ENCODE assay signal across 9 mouse cellular contexts in genomic region chr16:11579676-11580098, GRCm38 (mm10).
DNase-seq lines count a peak whose midpoint lies in the region; ATAC-seq and TF ChIP-seq lines count a peak whose summit lies in the region.
"Had no signal": no experiment of that assay in that cellular context is flagged by ENCODE, and none has a peak within 500 bp of the region (broad histone marks: within the 10 kb centered on the region; RNA-seq: fewer than 3 reads in every experiment).

No protein-coding gene starts in this region.

- intact Hi-C loops in heart, adult 2 months (cut with DNase I) = loop anchor here (2.0 to 5.0 kb wide), 2 partner anchors 23 to 52 kb away; no protein-coding TSS in a partner anchor
- intact Hi-C loops in left cerebral cortex, postnatal 4 days (cut with DNase I) = no loop called here

- WGBS in heart, adult 2 months = 14% methylated on average over 4 of the region's 4 CpGs
- 44% methylated on average over 4 of the region's 4 CpGs for whole genome bisulfite sequencing in intestine, postnatal 0 days
- WGBS in neural tube, embryonic 11.5 days = 67% methylated on average over 4 of the region's 4 CpGs

- H3K4me1 ChIP-seq in heart, adult 2 months (ENCODE audit: control insufficient read depth, insufficient read depth, low read length) = peaks cover 2% of the 10 kb centered on the region; the same call in 1 of the 2 replicates
- no peaks in the 10 kb centered on the region for H3K4me1 ChIP-seq in intestine, postnatal 0 days (replicated peaks; ENCODE audit: control insufficient read depth, insufficient read depth, low read length)
- H3K4me1 ChIP-seq in neural tube, embryonic 11.5 days (ENCODE audit: control insufficient read depth, insufficient read depth, low read length) = no peaks in the 10 kb centered on the region
- H3K4me1 ChIP-seq: embryonic facial prominence, embryonic 15.5 days had no signal

- H3K79me2 ChIP-seq in heart, adult 2 months (replicated peaks; ENCODE audit: control insufficient read depth, insufficient read depth, low read length) = no peaks in the 10 kb centered on the region

- H3K4me2 ChIP-seq in intestine, postnatal 0 days (replicated peaks; ENCODE audit: low read depth) = no peak overlapping the region
- H3K4me2 ChIP-seq in neural tube, embryonic 11.5 days (ENCODE audit: low read depth) = no peak overlapping the region
- H3K4me2 ChIP-seq: embryonic facial prominence, embryonic 15.5 days had no signal

- peak; percentile 45; the same call in 1 of the 2 replicates for TF ChIP-seq EP300 in heart, adult 2 months (IDR thresholded peaks at IDR 0.05; ENCODE audit: insufficient read depth, low read depth, low read length)

- H3K27me3 ChIP-seq in heart, adult 2 months (ENCODE audit: control insufficient read depth, insufficient read depth, low read length) = no peaks in the 10 kb centered on the region
- H3K27me3 ChIP-seq in intestine, postnatal 0 days (replicated peaks; ENCODE audit: control insufficient read depth, insufficient read depth, low read length) = no peaks in the 10 kb centered on the region
- H3K27me3 ChIP-seq in neural tube, embryonic 11.5 days (ENCODE audit: control insufficient read depth, insufficient read depth, low read length) = no peaks in the 10 kb centered on the region
- H3K27me3 ChIP-seq: embryonic facial prominence, embryonic 15.5 days had no signal

- peak; percentile 71 for DNase-seq in 3T3-L1 (ENCODE audit: low read depth, low spot score)
- peak; percentile 19 for DNase-seq in Muller cell, postnatal 12 days (ENCODE audit: inconsistent ontology term)
- DNase-seq in cerebellum, postnatal 4 days (ENCODE audit: low spot score in 2 of 2) = peak; percentile 29 to 34
- peak; percentile 42 to 47 for DNase-seq in heart, adult 2 months
- DNase-seq in left cerebral cortex, postnatal 4 days = peak; percentile 55
- DNase-seq in neural tube, embryonic 11.5 days (ENCODE audit: low spot score) = peak; percentile 41

- H3K4me3 ChIP-seq in heart, adult 2 months = no peak overlapping the region
- no peak overlapping the region for H3K4me3 ChIP-seq in intestine, postnatal 0 days (ENCODE audit: low read depth, low read length)
- no peak overlapping the region for H3K4me3 ChIP-seq in neural tube, embryonic 11.5 days (ENCODE audit: low read depth, low read length)
- H3K4me3 ChIP-seq: embryonic facial prominence, embryonic 15.5 days had no signal

- no peaks in the 10 kb centered on the region for H3K36me3 ChIP-seq in heart, adult 2 months (ENCODE audit: control insufficient read depth, insufficient read depth, low read length)
- H3K36me3 ChIP-seq in intestine, postnatal 0 days (ENCODE audit: control insufficient read depth, insufficient read depth) = no peaks in the 10 kb centered on the region
- H3K36me3 ChIP-seq in neural tube, embryonic 11.5 days (ENCODE audit: control insufficient read depth, insufficient read depth, low read length) = no peaks in the 10 kb centered on the region
- H3K36me3 ChIP-seq: embryonic facial prominence, embryonic 15.5 days had no signal

- TF ChIP-seq POLR2A in heart, adult 2 months (IDR thresholded peaks at IDR 0.05; ENCODE audit: insufficient read depth, low read depth, low read length) = no peak

- H3K9me3 ChIP-seq in intestine, postnatal 0 days (ENCODE audit: control insufficient read depth) = no peaks in the 10 kb centered on the region
- H3K9me3 ChIP-seq in neural tube, embryonic 11.5 days (ENCODE audit: control insufficient read depth, low read length) = no peaks in the 10 kb centered on the region
- H3K9me3 ChIP-seq: embryonic facial prominence, embryonic 15.5 days had no signal

- ATAC-seq in intestine, postnatal 0 days = no peak
- ATAC-seq in neural tube, embryonic 11.5 days (ENCODE audit: insufficient read depth, low FRiP score, low TSS enrichment) = 0 out of 2 replicates have a peak, but pooled peaks have one; percentile 31
- no peak for ATAC-seq in inflammation-experienced regulatory T-cells, adult 6 months

- peak overlapping the region; percentile 76 for H3K27ac ChIP-seq in heart, adult 2 months
- no peak overlapping the region for H3K27ac ChIP-seq in intestine, postnatal 0 days (ENCODE audit: low read depth, low read length)
- no peak overlapping the region for H3K27ac ChIP-seq in neural tube, embryonic 11.5 days (ENCODE audit: low read depth, low read length)
- H3K27ac ChIP-seq: embryonic facial prominence, embryonic 15.5 days had no signal

- peak; percentile 79 for TF ChIP-seq CTCF in heart, adult 2 months (IDR thresholded peaks at IDR 0.05)
- peak; percentile 88 for TF ChIP-seq CTCF in intestine, postnatal 0 days (IDR thresholded peaks at IDR 0.05; ENCODE audit: low read depth)

- no peak overlapping the region for H3K9ac ChIP-seq in heart, adult 2 months (ENCODE audit: low read depth, low read length)
- no peak overlapping the region for H3K9ac ChIP-seq in intestine, postnatal 0 days (ENCODE audit: low read depth, low read length)
- H3K9ac ChIP-seq in neural tube, embryonic 11.5 days (ENCODE audit: low read length) = no peak overlapping the region
- H3K9ac ChIP-seq: embryonic facial prominence, embryonic 15.5 days had no signal

Comparison
In these comparisons a context has a peak if more than half of its experiments do, and no peak if none do; other contexts are left out.
1. DNase-seq: peak in every context shown above with its lines; median percentile 71 in 3T3-L1; 55 in left cerebral cortex, postnatal 4 days; 44 in heart, adult 2 months; 41 in neural tube, embryonic 11.5 days; 32 in cerebellum, postnatal 4 days; 19 in Muller cell, postnatal 12 days.